Mouse (Mus musculus) hindbrain, embryonic 16.5 days (tissue): ENCODE data around the gene Dab2ip. TPM values are rescaled to one million over a fixed set of nuclear protein-coding genes. Genes with fewer than 3 reads are reported as not detected.

Experiments used
- ATAC-seq: fragments of 200-750 bp; cut with Nextera tagmentation; 2 replicates; pipeline ENCODE4 v1.8.0; 2017; ENCODE audit warnings: moderate TSS enrichment, moderate library complexity
- H3K27ac ChIP-seq: fragments of 300-500 bp; sonication (generic); 2 replicates; pipeline ENCODE4 v1.5.1; 2014; ENCODE audit warnings: low read depth, mild to moderate bottlenecking, control low read depth, low read length, moderate library complexity
- H3K27me3 ChIP-seq: fragments of 300-500 bp; sonication (generic); replicated peaks from 2 replicates; pipeline ENCODE4 v1.6.1; 2014; ENCODE audit warnings: low read length; ENCODE audit not compliant: control insufficient read depth, insufficient read depth
- H3K36me3 ChIP-seq: fragments of 300-500 bp; sonication (generic); 2 replicates; pipeline ENCODE4 v1.6.1; 2014; ENCODE audit warnings: mild to moderate bottlenecking, low read length, moderate library complexity, mixed read lengths; ENCODE audit not compliant: control insufficient read depth, insufficient read depth
- H3K4me1 ChIP-seq: fragments of 300-500 bp; sonication (generic); 2 replicates; pipeline ENCODE4 v1.6.1; 2014; ENCODE audit warnings: low read depth, low read length; ENCODE audit not compliant: control insufficient read depth, insufficient read depth
- H3K4me2 ChIP-seq: fragments of 300-500 bp; sonication (generic); 2 replicates; pipeline ENCODE4 v1.6.1; 2014; ENCODE audit warnings: mild to moderate bottlenecking, low read length, control low read depth, moderate library complexity
- H3K4me3 ChIP-seq: fragments of 300-500 bp; sonication (generic); 2 replicates; pipeline ENCODE4 v1.5.1; 2014; ENCODE audit warnings: mild to moderate bottlenecking, low read length, control low read depth, moderate library complexity
- H3K9ac ChIP-seq: fragments of 300-500 bp; sonication (generic); 2 replicates; pipeline ENCODE4 v1.6.1; 2014; ENCODE audit warnings: low read depth, mild to moderate bottlenecking, control low read depth, low read length, moderate library complexity
- H3K9me3 ChIP-seq: fragments of 300-500 bp; sonication (generic); 2 replicates; pipeline ENCODE4 v1.6.1; 2014; ENCODE audit warnings: mild to moderate bottlenecking, low read length, moderate library complexity; ENCODE audit not compliant: control insufficient read depth
- WGBS: fragments of 180-500 bp; shearing (Covaris S2); extraction: QIAGEN DNeasy Blood & Tissue Kit; methylation state at CpG from one replicate; pipeline ENCODE4 v1.1.7; 2014; 5-methylcytosine and 5-hydroxymethylcytosine counted together
- polyA plus RNA-seq: library from polyadenylated mRNA; unstranded; fragments of >200 nt; fragmentation: Nextera tagmentation; extraction: Ambion mirVana; gene quantifications from 2 replicates; pipeline ENCODE4 v1.2.1, GENCODE M21; 2015

The Dab2ip gene
- polyA plus RNA-seq, 1 experiment from 2014 or later, result 27.6 TPM

GRCm38 (mm10) chr2:35720104-35720503, 162.0 kb downstream of the Dab2ip start:
- no peak overlapping the region for H3K4me3 ChIP-seq
- no peaks in the 10 kb centered on the region for H3K27me3 ChIP-seq
- H3K36me3 ChIP-seq, result peaks cover 44% of the 10 kb centered on the region
- H3K27ac ChIP-seq, result no peak overlapping the region
- no peaks in the 10 kb centered on the region; the same call in 1 of the 2 replicates for H3K4me1 ChIP-seq
- WGBS, result 81% methylated on average over 12 of the region's 12 CpGs
- ATAC-seq, result peak; percentile 31
- no peak overlapping the region for H3K9ac ChIP-seq
- no peak overlapping the region for H3K4me2 ChIP-seq
- no peaks in the 10 kb centered on the region for H3K9me3 ChIP-seq

- H3K9ac ChIP-seq, result no peak overlapping the region
- no peaks in the 10 kb centered on the region; the same call in 1 of the 2 replicates for H3K4me1 ChIP-seq
- H3K27ac ChIP-seq, result no peak overlapping the region
- WGBS, result 85% methylated on average over 12 of the region's 13 CpGs
- no peak for ATAC-seq
- no peak overlapping the region for H3K4me2 ChIP-seq
- no peak overlapping the region for H3K4me3 ChIP-seq
- H3K9me3 ChIP-seq, result no peaks in the 10 kb centered on the region
- H3K27me3 ChIP-seq, result no peaks in the 10 kb centered on the region
- H3K36me3 ChIP-seq, result peaks cover 40% of the 10 kb centered on the region
Measured at GRCm38 (mm10) chr2:35720550-35720949, 162.5 kb downstream of the Dab2ip start.

DNA sequence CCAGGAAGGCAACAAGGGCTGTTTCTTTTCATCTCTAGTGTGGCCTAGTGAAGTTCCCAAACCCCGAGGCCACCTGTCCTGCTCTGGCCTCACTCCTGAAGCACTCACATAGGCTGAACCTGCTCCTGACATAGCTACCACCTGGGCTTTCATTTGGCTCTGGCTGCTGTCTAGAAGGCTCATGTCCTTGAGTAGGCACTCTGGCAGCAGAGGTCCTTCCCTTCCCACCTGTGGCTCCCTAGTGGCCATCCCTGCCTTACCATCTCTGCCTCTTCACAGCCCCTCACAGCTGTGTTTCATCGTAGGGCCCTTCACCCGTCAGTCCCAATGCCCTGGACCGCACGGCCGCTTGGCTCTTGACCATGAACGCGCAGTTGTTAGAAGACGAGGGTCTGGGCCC, 162.9 kb downstream of the Dab2ip start:
- Histone ChIP-seq H3K9ac (no peak overlapping the region), H3K9me3 (no peaks in the 10 kb centered on the region), H3K36me3 (peaks cover 36% of the 10 kb centered on the region), H3K4me3 (no peak overlapping the region), H3K4me2 (no peak overlapping the region), H3K4me1 (no peaks in the 10 kb centered on the region; the same call in 1 of the 2 replicates), H3K27me3 (no peaks in the 10 kb centered on the region), H3K27ac (no peak overlapping the region)
- ATAC-seq, result no peak
- 91% methylated on average over 9 of the region's 9 CpGs for WGBS

DNA sequence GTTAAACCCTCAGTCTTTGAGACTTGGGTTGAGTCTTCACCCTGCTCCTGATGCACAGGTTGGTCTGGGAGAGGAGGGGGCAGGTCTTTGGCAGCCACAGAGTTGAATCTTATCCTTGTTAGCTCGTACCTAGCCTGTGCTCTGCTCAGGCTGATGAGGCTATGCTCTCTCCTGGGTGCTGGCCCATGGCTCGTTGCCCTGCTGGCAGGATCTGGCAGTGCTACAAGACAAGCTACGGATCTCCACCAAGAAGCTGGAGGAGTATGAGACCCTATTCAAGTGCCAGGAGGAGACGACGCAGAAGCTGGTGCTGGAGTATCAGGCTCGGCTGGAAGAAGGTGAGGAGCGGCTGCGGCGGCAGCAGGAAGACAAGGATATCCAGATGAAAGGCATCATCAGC, 164.8 kb downstream of the Dab2ip start:
- Histone ChIP-seq H3K9ac (no peak overlapping the region), H3K4me3 (no peak overlapping the region), H3K36me3 (peaks cover 37% of the 10 kb centered on the region), H3K4me2 (no peak overlapping the region), H3K4me1 (no peaks in the 10 kb centered on the region; the same call in 1 of the 2 replicates), H3K27ac (no peak overlapping the region), H3K9me3 (no peaks in the 10 kb centered on the region), H3K27me3 (no peaks in the 10 kb centered on the region)
- 88% methylated on average over 9 of the region's 9 CpGs for WGBS
- ATAC-seq, result no peak

- no peak overlapping the region for H3K27ac ChIP-seq
- 94% methylated on average over 6 of the region's 6 CpGs for WGBS
Measured at GRCm38 (mm10) chr2:35723267-35723666, 165.2 kb downstream of the Dab2ip start.

GRCm38 (mm10) chr2:35723691-35724090, 165.6 kb downstream of the Dab2ip start:
- Histone ChIP-seq H3K4me3 (no peak overlapping the region), H3K9me3 (no peaks in the 10 kb centered on the region), H3K4me1 (peaks cover 4% of the 10 kb centered on the region), H3K27me3 (no peaks in the 10 kb centered on the region), H3K27ac (no peak overlapping the region), H3K36me3 (peaks cover 42% of the 10 kb centered on the region), H3K9ac (no peak overlapping the region), H3K4me2 (no peak overlapping the region)
- WGBS, result 77% methylated on average over 7 of the region's 7 CpGs
- ATAC-seq, result peak; percentile 18; the same call in 1 of the 2 replicates

More at GRCm38 (mm10) chr2:35723267-35723666, 165.2 kb downstream of the Dab2ip start:
- Histone ChIP-seq H3K4me2 (no peak overlapping the region), H3K9ac (no peak overlapping the region), H3K36me3 (peaks cover 39% of the 10 kb centered on the region), H3K9me3 (no peaks in the 10 kb centered on the region), H3K4me3 (no peak overlapping the region), H3K27me3 (no peaks in the 10 kb centered on the region), H3K4me1 (peaks cover under 1% of the 10 kb centered on the region)
- no peak for ATAC-seq

DNA sequence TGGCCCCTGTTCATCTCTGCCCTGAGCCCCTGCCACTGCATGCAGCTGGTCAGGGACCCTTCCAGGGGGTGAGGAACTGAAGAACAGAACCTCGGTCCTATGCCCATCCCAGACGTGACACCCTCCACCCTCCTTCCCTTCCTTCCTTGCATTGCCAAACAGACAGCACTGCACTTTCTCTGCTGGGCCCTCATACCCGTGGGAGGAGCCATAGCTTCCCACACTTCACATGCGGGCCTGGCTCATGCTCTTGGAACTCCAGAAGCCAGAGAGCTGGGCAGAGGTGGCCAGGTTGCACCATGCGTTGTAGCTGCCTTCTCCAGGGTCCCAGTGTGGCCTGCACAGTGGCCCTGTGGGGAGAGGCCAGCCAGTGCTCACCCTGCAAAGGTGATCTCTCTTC, 170.6 kb downstream of the Dab2ip start:
- peak overlapping the region; percentile 14; the same call in 1 of the 2 replicates for H3K9ac ChIP-seq
- 47% methylated on average over 5 of the region's 5 CpGs for WGBS
- peak; percentile 28; the same call in 1 of the 2 replicates for ATAC-seq

DNA sequence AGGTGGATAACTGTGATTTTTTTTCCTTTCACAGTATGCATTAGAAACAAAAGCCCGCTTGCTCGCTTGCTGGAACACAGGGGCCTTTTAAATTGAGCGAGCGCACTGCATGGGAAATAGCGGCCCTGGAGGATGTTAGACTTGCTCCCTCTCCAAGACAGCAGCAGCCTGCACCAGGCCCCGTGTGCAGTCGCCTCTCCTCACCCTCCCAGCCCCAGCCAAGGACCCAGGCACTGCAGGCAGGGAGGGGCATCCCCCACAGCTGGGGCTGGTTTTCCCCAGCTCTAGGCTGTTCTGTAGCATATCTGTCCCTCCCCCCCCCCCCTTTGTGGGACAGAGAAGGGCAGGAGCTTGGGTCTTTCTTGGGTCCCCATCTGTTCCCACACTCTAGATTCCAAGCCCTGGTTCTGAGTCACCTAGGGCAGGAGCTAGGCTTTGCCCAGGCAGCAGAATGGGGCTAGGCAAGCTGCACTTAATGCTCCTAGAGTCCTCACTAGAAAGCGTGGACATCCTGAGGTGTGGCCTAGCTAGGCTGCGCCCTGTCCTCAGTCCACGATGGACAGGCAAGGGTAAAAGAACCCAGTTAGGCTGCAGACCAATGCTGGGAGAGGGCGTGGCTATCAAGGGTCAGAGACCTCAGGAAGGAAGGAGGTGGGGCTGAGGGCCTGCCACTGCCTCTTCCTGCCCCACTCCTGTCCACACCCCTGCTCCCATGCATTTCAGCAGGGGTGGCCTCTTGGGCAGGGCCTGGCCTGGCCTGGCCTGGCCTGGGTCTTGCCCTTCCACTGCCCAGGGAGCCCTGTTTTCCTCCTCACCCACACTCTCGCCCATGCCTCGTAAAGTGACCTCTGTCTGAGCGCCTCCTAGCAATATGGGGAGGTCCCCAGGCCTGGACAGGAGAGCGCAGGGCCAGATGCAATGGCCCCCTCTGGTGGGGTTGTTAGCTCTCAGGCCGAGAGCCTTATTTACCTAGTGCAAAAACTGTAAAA, 171.3 kb downstream of the Dab2ip start:
- Histone ChIP-seq H3K4me1 (peaks cover 22% of the 10 kb centered on the region), H3K27ac (peak overlapping the region; percentile 66; the same call in 1 of the 2 replicates), H3K4me3 (no peak overlapping the region), H3K27me3 (no peaks in the 10 kb centered on the region), H3K9ac (peak overlapping the region; percentile 14), H3K9me3 (no peaks in the 10 kb centered on the region), H3K4me2 (no peak overlapping the region), H3K36me3 (peaks cover 15% of the 10 kb centered on the region)
- 40% methylated on average over 16 of the region's 16 CpGs for WGBS
- peak; percentile 18; the same call in 1 of the 2 replicates for ATAC-seq

More for the DNA sequence above, 170.6 kb downstream of the Dab2ip start:
- Histone ChIP-seq H3K4me1 (peaks cover 22% of the 10 kb centered on the region), H3K9me3 (no peaks in the 10 kb centered on the region), H3K4me3 (no peak overlapping the region), H3K27me3 (no peaks in the 10 kb centered on the region), H3K4me2 (no peak overlapping the region), H3K27ac (peak overlapping the region; percentile 66; the same call in 1 of the 2 replicates), H3K36me3 (peaks cover 15% of the 10 kb centered on the region)
